Mouse (Mus musculus): ENCODE measurements at regions not wholly inside any gene's neighbourhood (a gene's known extent, or its start where the extent isn't known, plus 50 kb on each side); places are given as distances from the start of the nearest gene placed in this dataset.

DNA sequence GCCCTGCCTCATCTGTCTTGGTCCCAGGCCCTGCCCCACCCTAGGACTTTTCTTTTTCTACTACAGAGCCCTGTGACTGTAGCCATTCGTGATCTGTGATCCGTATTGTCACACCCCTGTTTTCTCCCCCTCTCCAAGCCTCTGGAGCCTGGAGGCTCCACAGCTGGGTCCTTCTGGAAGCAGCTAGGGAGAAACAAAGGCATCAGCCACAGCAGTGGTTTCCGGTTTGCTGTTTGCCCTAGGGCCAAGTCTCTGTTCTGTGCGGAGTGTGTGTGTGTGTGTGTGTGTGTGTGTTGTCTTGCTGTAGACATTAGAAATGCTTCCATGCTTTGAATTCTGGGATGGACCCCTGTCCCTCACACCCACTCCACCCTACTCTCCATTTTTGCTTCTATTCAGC lies 76.9 kb downstream of the Tpra1 start:
- no peak for TF ChIP-seq CTCF (IDR thresholded peaks at IDR 0.05; ENCODE audit: control insufficient read depth, insufficient read depth, insufficient replicate concordance, low read depth, low read length)
- no peak for TF ChIP-seq POLR2A (IDR thresholded peaks at IDR 0.05; ENCODE audit: control insufficient read depth, low read depth, low read length)

Measured in testis, adult 2 months (tissue).